Mouse (Mus musculus): Measurements from ENCODE around the gene Pdik1l.
"Not testable (repeated sequence)": the region's sequence is repeated elsewhere in the genome, so short reads cannot be mapped to it uniquely, and the experiment has no call there.

Pdik1l gene

GRCm38 (mm10) chr4:134298626-134299497 is 11.2 kb upstream of the Pdik1l start:
- no peak for DNase-seq (ENCODE audit: low spot score)

- no peak for DNase-seq (ENCODE audit: low spot score)
Observed at GRCm38 (mm10) chr4:134297369-134297768, 9.7 kb upstream of the Pdik1l start.

GRCm38 (mm10) chr4:134296523-134296922 is 8.8 kb upstream of the Pdik1l start:
- DNase-seq (ENCODE audit: low spot score), result no peak

DNA sequence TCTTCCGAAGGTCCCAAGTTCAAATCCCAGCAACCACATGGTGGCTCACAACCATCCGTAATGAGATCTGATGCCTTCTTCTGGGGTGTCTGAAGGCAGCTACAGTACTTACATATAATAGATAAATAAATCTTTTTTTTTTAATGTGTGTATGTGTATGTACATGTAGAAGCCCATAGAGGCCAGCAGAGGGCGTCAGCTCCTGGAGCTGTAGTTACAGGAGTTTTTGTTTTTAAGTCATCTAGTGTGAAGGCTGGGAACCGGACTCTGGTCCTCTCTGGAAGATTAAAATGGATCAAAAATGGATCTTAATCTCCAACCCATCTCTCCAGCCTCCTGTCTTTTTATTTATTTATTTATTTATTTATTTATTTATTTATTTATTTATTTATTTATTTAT is 8.4 kb upstream of the Pdik1l start:
- not testable (repeated sequence) for DNase-seq (ENCODE audit: low spot score)

GRCm38 (mm10) chr4:134293692-134294163 is 6.0 kb upstream of the Pdik1l start:
- no peak for DNase-seq (ENCODE audit: low spot score)

DNA sequence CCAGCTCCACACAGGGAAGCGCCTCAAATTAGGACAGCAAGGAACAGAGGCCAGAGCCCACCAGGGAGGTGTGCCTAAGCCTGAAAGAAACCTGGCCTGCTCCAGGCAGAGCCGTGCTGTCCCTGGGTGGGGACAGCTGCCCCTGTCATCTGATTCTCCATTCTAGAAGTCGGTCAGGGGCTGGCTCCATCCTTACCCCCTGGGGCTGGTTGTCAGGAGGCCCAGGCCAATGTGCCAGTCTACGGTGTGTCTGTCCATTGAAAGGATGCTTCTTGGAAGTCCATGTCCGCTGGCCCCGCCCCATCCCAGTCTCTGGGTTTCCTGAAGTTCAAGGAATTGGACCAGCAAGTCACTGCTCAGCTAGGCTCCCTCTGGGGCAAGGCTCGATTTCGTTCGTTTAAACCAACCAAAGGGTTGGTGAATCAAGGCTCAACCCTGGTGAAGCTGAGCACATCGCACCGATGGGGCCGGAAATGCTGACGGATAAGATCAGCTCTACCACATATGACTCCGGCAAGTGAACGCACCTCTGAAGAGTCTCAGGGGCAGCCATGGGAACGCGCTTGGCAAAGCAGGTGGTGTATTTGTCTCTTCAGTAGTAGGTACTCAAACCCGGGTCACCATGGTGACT is 5.5 kb upstream of the Pdik1l start:
- DNase-seq (ENCODE audit: low spot score), result no peak

- DNase-seq (ENCODE audit: low spot score), result peak; percentile 72
Observed at GRCm38 (mm10) chr4:134292067-134292466, 4.4 kb upstream of the Pdik1l start.

GRCm38 (mm10) chr4:134288397-134289256 is 932 bp upstream of the Pdik1l start:
- no peak for DNase-seq (ENCODE audit: low spot score)

DNA sequence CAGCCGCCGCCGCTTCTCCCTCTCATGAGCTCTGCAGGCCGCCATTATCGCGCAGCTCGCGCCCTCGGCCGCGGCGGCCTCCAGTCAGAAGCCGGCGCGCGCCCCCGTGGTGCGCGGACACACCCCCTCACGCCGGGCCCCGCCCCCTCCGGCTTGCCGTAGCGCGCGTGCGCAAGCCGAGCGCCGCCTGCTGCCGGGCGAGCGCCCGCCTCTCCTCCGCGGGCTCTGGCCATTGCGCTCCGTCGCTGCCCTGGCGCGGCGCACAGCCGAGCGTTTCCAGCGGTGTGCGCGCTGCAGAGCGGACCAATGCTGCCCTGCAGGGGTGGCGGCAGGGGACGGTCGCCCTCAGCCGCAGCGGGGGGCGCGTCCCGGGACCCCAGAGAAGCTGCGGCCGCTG is 529 bp downstream of the Pdik1l start:
- peak; percentile 99 for DNase-seq (ENCODE audit: low spot score)

GRCm38 (mm10) chr4:134286226-134287167 is 1.2 kb downstream of the Pdik1l start:
- no peak for DNase-seq (ENCODE audit: low spot score)

- DNase-seq (ENCODE audit: low spot score), result no peak
Observed at GRCm38 (mm10) chr4:134284942-134285341, 2.8 kb downstream of the Pdik1l start.

DNA sequence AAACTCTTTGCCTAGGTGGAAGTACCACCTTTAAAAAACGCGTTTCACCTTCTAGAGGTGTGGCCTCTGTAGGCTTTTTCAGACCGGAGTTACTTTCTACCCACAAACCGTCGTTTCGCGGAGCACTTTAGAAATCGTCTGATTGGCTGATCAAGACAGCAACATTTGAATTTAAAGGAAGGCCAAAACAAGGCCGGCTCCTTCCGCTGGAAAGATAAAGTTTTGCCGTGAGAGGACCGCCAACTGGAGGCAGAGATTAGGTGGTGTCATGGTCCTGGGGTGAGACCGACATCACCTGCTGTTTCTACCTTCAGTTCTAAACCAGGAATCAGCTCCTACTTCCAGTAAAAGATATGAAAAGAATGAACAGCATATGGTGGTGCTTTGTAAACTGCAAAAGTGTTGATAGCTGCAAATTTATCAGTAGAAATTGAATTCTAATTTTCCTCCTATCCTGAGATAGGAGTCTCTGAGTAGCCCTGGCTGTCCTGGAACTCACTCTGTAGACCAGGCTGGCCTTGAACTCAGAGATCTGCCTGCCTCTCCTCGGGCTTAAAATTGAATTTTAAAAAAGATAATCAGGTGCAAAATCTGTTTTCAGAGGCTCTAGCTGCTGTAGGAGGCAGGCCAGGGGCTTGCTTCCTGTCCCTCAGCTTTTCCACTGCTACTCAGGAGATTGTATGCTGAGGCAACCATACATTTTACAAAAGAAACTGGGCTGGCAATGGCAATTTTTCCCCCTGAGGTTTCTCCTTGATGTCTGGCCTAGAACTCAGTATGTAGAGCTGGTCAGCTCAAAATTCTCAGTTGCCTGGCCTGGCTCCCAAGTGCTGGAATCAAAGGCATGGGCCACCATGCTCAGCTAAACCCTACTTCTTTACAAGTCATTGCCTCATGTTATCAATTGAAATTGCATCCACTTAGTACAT is 14.0 kb downstream of the Pdik1l start:
- DNase-seq (ENCODE audit: low spot score), result no peak

GRCm38 (mm10) chr4:134272731-134273416 is 14.8 kb downstream of the Pdik1l start:
- DNase-seq (ENCODE audit: low spot score), result no peak

GRCm38 (mm10) chr4:134271979-134272378 is 15.7 kb downstream of the Pdik1l start:
- no peak for DNase-seq (ENCODE audit: low spot score)

DNA sequence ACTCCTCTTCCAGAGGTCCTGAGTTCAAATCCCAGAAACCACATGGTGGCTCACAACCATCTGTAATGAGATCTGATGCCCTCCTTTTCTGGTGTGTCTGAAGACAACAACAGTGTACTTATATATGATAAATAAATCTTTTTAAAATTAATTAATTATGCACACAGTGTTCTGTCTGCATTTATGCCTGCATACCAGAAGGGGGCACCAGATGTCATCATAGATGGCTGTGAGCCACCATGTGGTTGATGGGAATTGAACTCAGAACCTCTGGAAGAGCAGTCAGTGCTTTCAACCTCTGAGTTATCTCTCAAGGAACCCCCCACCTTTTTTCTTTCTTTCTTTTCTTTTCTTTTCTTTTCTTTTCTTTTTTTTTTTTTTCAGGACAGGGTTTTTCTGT is 18.1 kb downstream of the Pdik1l start:
- DNase-seq (ENCODE audit: low spot score), result not testable (repeated sequence)

GRCm38 (mm10) chr4:134268102-134268655 is 19.5 kb downstream of the Pdik1l start:
- no peak for DNase-seq (ENCODE audit: low spot score)

DNA sequence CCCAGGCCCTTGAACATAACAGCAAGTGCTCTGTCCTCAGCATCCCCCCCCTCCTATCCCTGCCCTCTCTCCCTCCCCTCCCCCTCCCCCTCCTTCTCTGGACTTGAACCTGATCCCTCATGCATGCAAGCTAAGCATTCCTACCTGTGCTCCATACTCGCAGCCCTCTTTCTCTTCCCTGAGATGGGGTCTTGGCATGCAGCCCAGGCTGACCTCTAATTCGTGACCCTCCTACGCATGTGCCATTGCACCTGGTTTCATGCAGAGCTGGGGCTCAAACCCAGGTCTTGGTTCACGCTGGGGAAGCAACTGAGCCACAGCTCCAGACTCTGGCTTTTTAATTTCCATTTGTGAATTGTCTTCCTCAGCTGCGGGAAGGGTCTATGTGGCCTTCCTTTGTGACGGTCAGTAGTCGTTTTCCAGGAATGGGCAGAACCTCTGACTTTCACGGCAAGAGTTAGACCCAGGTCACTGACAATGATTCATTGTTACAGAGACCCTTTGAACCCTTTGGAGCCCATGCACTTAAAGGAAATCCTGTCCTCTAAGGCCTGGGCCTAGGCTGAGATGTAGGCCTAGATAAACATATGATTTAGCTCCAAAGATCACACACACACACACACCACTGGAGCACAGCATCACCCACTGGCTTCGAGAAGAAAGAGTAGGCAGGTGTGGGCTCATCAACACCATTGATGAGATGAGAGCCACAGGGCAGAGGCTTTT is 21.7 kb downstream of the Pdik1l start:
- no peak for DNase-seq (ENCODE audit: low spot score)

GRCm38 (mm10) chr4:134263191-134263590 is 24.5 kb downstream of the Pdik1l start:
- DNase-seq (ENCODE audit: low spot score), result peak; percentile 61

All from ovary, postnatal 14 days (tissue).